Mouse (Mus musculus) bone marrow, adult 2 months (tissue): ENCODE results near the gene Gpc6.

ENCODE experiments used
- CTCF ChIP-seq: fragments of 200-500 bp; IDR thresholded peaks from 2 replicates; pipeline ENCODE4 v1.5.1; 2011; ENCODE audit warnings: low read length, control low read depth; ENCODE audit not compliant: control insufficient read depth, insufficient read depth
- POLR2A ChIP-seq: fragments of 200-500 bp; IDR thresholded peaks from 2 replicates; pipeline ENCODE4 v1.6.1; 2011; ENCODE audit warnings: low read depth, mild to moderate bottlenecking, control low read depth, low read length, borderline replicate concordance; ENCODE audit not compliant: control insufficient read depth

DNA sequence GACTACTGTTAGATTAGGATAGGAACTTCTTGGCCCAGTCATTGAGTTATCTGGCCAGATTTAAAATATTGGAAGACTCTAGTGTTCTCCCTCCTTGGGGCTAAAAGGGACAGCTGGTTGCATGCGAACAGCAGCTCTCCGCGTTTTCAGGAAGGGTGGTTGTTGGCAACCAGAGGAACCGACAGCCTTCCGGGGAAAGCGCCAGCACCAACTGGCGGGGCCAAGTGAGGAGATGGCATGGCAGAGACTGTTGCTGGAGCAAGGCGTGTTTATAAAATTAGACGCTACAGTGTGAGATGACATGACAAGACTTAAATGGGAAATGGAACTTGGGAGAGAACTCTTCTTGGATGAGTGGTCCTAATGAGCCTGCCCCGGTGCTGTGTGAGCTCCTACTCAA, 1056.4 kb downstream of the Gpc6 start:
- TF ChIP-seq CTCF (no peak), POLR2A (no peak)
